Mouse (Mus musculus) heart, embryonic 14.5 days (tissue): ENCODE results near the gene Myo19. TPM values are rescaled to one million over a fixed set of nuclear protein-coding genes. Genes with fewer than 3 reads are reported as not detected.

Experiments used
- ATAC-seq: fragments of 200-750 bp; cut with Nextera tagmentation; 2 replicates; pipeline ENCODE4 v1.8.0; 2017; ENCODE audit warnings: low read depth, moderate TSS enrichment; ENCODE audit not compliant: insufficient number of reproducible peaks, insufficient read depth, low FRiP score
- H3K27ac ChIP-seq, 2 experiments: fragments of 200-500 bp in 1 of 2; fragments of 300-500 bp in 1 of 2; sonication (generic) in 1 of 2; replicated peaks in 1 of 2; 2 replicates each; pipeline ENCODE4 v1.5.1; 2012 to 2014; ENCODE audit warnings: low read depth in 2 of 2, low read length in 2 of 2, control low read depth in 1 of 2, mild to moderate bottlenecking in 1 of 2, mixed read lengths in 1 of 2; ENCODE audit not compliant: control insufficient read depth in 1 of 2, insufficient read depth in 1 of 2
- H3K27me3 ChIP-seq: fragments of 300-500 bp; sonication (generic); 2 replicates; pipeline ENCODE4 v1.6.1; 2014; ENCODE audit warnings: mild to moderate bottlenecking, low read length, control low read depth; ENCODE audit not compliant: control insufficient read depth, insufficient read depth
- H3K36me3 ChIP-seq: fragments of 300-500 bp; sonication (generic); 2 replicates; pipeline ENCODE4 v1.6.1; 2014; ENCODE audit warnings: mild to moderate bottlenecking, control low read depth, low read length, mixed read lengths; ENCODE audit not compliant: control insufficient read depth, insufficient read depth
- H3K4me1 ChIP-seq, 2 experiments: fragments of 200-500 bp in 1 of 2; fragments of 300-500 bp in 1 of 2; sonication (generic) in 1 of 2; 2 replicates each; pipeline ENCODE4 v1.6.1; 2012 to 2014; ENCODE audit warnings: low read length in 2 of 2, control low read depth in 1 of 2, mixed read lengths in 1 of 2; ENCODE audit not compliant: control insufficient read depth in 2 of 2, insufficient read depth in 2 of 2
- H3K4me2 ChIP-seq: fragments of 300-500 bp; sonication (generic); 2 replicates; pipeline ENCODE4 v1.6.1; 2014; ENCODE audit warnings: mild to moderate bottlenecking, low read length
- H3K4me3 ChIP-seq, 2 experiments: fragments of 200-500 bp in 1 of 2; fragments of 300-500 bp in 1 of 2; sonication (generic) in 1 of 2; 2 replicates each; pipeline ENCODE4 v1.5.1; 2012 to 2014; ENCODE audit warnings: low read length in 2 of 2, mild to moderate bottlenecking in 2 of 2, control low read depth in 1 of 2, low read depth in 1 of 2, moderate library complexity in 1 of 2; ENCODE audit not compliant: control insufficient read depth in 1 of 2, insufficient read depth in 1 of 2
- H3K9ac ChIP-seq: fragments of 300-500 bp; sonication (generic); 2 replicates; pipeline ENCODE4 v1.6.1; 2014; ENCODE audit warnings: mild to moderate bottlenecking, low read length
- H3K9me3 ChIP-seq: fragments of 300-500 bp; sonication (generic); 2 replicates; pipeline ENCODE4 v1.6.1; 2016; ENCODE audit warnings: low read length, control low read depth; ENCODE audit not compliant: control insufficient read depth
- WGBS: fragments of 180-500 bp; shearing (Covaris S2); extraction: QIAGEN DNeasy Blood & Tissue Kit; methylation state at CpG from one replicate; pipeline ENCODE4 v1.1.7; 2014; 5-methylcytosine and 5-hydroxymethylcytosine counted together
- polyA plus RNA-seq: library from polyadenylated mRNA; unstranded; fragments of >200 nt; fragmentation: Nextera tagmentation; extraction: Ambion mirVana; gene quantifications from 2 replicates; pipeline ENCODE4 v1.2.1, GENCODE M21; 2014

Myo19 gene
- polyA plus RNA-seq, 1 experiment from 2014 or later = 5.8 TPM

- Histone ChIP-seq H3K36me3 (peaks cover 84% of the 10 kb centered on the region), H3K4me3 (no peak overlapping the region), H3K9me3 (no peaks in the 10 kb centered on the region), H3K27ac (no peak overlapping the region), H3K4me2 (no peak overlapping the region), H3K27me3 (no peaks in the 10 kb centered on the region), H3K9ac (no peak overlapping the region), H3K4me1 (peaks cover 0 to 4% of the 10 kb centered on the region in 2 experiments; a peak in 1 of 4 replicates)
- no peak for ATAC-seq
- 86% methylated on average over 4 of the region's 4 CpGs for WGBS
These were observed 30.5 kb downstream of the Myo19 start for GRCm38 (mm10) chr11:84910411-84910810.

- no peak for ATAC-seq
- H3K27ac ChIP-seq = no peak overlapping the region
- peaks cover 42% of the 10 kb centered on the region for H3K36me3 ChIP-seq
- no peaks in the 10 kb centered on the region for H3K9me3 ChIP-seq
- H3K4me3 ChIP-seq = no peak overlapping the region
- WGBS = 74% methylated on average over 5 of the region's 5 CpGs
- no peak overlapping the region for H3K4me2 ChIP-seq
- H3K9ac ChIP-seq = no peak overlapping the region
- H3K4me1 ChIP-seq = peaks cover 0 to 8% of the 10 kb centered on the region in 2 experiments; a peak in 1 of 4 replicates
- H3K27me3 ChIP-seq = no peaks in the 10 kb centered on the region
These were observed 34.7 kb downstream of the Myo19 start for GRCm38 (mm10) chr11:84914673-84915072.

GRCm38 (mm10) chr11:84916053-84916702 is 36.2 kb downstream of the Myo19 start, which contains the start of gene Znhit3:
Znhit3 (minus strand) TSS chr11:84916366.
- peak; percentile 82 for ATAC-seq
- no peaks in the 10 kb centered on the region for H3K9me3 ChIP-seq
- peak within 1 kb of the TSS; percentile 83 to 100 for H3K4me3 ChIP-seq
- 5% methylated on average over 34 of the region's 34 CpGs for WGBS
- peak within 1 kb of the TSS in 1 of 2 experiments; percentile 12; a peak in 1 of 4 replicates for H3K27ac ChIP-seq
- H3K9ac ChIP-seq = peak within 1 kb of the TSS; percentile 86
- H3K27me3 ChIP-seq = no peaks in the 10 kb centered on the region
- H3K4me2 ChIP-seq = peak within 1 kb of the TSS; percentile 74
- peaks cover 0 to 8% of the 10 kb centered on the region in 2 experiments; a peak in 1 of 4 replicates for H3K4me1 ChIP-seq
- H3K36me3 ChIP-seq = peaks cover 27% of the 10 kb centered on the region

DNA sequence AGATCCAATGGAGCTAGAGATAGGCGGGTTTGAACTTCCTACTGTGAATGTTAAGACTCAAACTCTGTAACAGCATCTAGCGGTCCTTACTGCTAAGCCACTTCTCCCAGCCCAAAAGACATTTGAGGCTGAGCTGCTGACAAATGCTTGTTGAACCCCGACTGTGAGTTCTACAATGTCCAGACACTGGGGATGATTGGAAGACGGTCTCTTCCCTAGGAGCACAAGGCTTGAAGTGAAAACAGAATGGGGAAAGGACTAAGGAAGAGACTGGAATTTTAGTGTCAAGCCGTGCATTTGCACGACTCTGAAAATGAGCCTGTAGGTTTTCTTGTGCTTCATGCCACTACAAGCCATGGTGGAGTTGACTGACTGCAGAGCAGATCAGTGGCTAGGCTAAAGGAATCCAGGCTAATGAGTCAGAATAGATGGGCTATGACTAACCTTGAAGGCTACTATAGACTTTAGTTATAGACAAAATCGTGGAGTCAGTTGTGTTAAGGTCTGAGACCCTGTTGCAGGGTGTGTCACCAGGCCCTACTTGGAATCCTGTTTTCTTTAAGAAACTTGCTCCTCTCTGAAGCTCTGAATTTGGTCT is 36.9 kb downstream of the Myo19 start:
- H3K27me3 ChIP-seq = no peaks in the 10 kb centered on the region
- no peak for ATAC-seq
- peak overlapping the region; percentile 74 for H3K4me2 ChIP-seq
- H3K27ac ChIP-seq = no peak overlapping the region
- peak overlapping the region; percentile 83 to 100 for H3K4me3 ChIP-seq
- no peaks in the 10 kb centered on the region for H3K9me3 ChIP-seq
- peaks cover 0 to 8% of the 10 kb centered on the region in 2 experiments; a peak in 1 of 4 replicates for H3K4me1 ChIP-seq
- H3K36me3 ChIP-seq = peaks cover 21% of the 10 kb centered on the region
- H3K9ac ChIP-seq = peak overlapping the region; percentile 86
- whole genome bisulfite sequencing = 52% methylated on average over 7 of the region's 7 CpGs

DNA sequence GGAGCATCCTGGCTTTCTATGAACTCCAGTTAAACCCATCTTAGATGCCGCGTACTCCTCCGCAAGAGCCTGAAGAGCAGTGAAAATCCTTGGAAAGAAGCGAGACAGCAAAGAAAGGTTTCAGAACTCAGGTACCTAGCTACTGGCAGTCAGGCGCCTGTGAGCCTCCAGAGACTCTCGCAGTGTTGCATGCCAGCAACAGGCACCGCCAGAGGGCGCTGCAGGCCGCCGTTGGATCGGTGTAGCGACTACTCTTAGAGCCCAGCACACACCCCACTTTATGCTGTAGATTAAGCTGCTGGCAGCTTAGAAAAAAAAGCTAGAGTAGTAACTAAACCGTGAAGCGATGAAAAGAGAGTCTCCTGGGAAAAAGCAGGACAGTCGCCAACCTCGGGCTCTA is 38.5 kb downstream of the Myo19 start:
- peak overlapping the region; percentile 28; the same call in 1 of the 2 replicates for H3K4me2 ChIP-seq

DNA sequence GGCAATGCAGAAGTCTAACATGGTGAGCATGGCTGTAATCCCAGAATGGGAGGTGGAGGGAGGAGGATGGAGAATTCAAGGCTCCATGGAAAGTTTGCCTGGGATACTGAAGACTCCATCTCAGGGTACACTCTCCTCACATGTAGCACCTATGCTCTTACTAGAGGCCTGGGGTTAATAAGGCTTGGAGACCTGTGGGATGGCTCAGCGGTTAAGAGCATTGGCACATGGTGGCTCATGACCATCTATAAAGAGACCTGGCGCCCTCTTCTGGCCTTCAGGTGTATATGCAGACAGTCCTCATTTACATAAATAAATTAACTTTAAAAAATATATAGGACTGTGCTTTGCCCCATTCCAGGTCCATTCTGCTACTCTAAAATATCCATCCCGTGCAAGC is 39.3 kb downstream of the Myo19 start:
- WGBS = 41% methylated on average over 3 of the region's 3 CpGs
- Histone ChIP-seq H3K27me3 (no peaks in the 10 kb centered on the region), H3K27ac (no peak overlapping the region), H3K4me1 (peaks cover 0 to 8% of the 10 kb centered on the region in 2 experiments; a peak in 1 of 4 replicates), H3K4me2 (no peak overlapping the region), H3K4me3 (no peak overlapping the region), H3K36me3 (no peaks in the 10 kb centered on the region), H3K9me3 (no peaks in the 10 kb centered on the region), H3K9ac (no peak overlapping the region)
- ATAC-seq = no peak

More for the DNA sequence above, 38.5 kb downstream of the Myo19 start:
- Histone ChIP-seq H3K9ac (0 out of 2 replicates have a peak overlapping the region, but pooled peaks have one; percentile 4), H3K27me3 (no peaks in the 10 kb centered on the region), H3K4me3 (no peak overlapping the region), H3K9me3 (no peaks in the 10 kb centered on the region), H3K4me1 (peaks cover 0 to 8% of the 10 kb centered on the region in 2 experiments; a peak in 1 of 4 replicates), H3K27ac (no peak overlapping the region), H3K36me3 (peaks cover 5% of the 10 kb centered on the region)
- ATAC-seq = no peak
- 5% methylated on average over 16 of the region's 16 CpGs for WGBS

DNA sequence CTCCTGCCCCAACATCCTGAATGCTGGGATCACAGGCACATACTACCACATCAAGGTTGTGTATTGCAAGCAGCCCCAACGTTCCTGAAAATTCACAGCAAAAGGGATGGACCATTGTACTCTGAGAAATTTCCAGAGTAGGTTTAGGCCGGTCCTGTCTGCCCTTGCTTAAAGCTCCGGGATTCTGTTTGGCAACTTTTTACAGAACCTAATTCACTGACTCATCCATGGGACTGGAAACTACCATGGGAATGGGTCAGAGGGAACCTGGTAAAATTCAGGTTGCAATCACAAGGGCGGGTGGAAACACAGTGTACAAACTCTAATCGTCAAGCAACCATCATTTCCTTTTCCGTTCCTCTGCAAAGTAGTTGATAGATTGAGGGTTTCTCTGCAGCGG is 40.0 kb downstream of the Myo19 start:
- ATAC-seq = no peak
- H3K27ac ChIP-seq = no peak overlapping the region; a peak in 1 of 4 replicates
- no peak overlapping the region for H3K9ac ChIP-seq
- peaks cover 0 to 8% of the 10 kb centered on the region in 2 experiments; a peak in 1 of 4 replicates for H3K4me1 ChIP-seq
- H3K36me3 ChIP-seq = no peaks in the 10 kb centered on the region
- H3K9me3 ChIP-seq = no peaks in the 10 kb centered on the region
- H3K4me3 ChIP-seq = no peak overlapping the region
- no peak overlapping the region for H3K4me2 ChIP-seq
- no peaks in the 10 kb centered on the region for H3K27me3 ChIP-seq
- 45% methylated on average over 7 of the region's 7 CpGs for WGBS
